ENCODE assay signal across 9 mouse cellular contexts in the genomic region with DNA sequence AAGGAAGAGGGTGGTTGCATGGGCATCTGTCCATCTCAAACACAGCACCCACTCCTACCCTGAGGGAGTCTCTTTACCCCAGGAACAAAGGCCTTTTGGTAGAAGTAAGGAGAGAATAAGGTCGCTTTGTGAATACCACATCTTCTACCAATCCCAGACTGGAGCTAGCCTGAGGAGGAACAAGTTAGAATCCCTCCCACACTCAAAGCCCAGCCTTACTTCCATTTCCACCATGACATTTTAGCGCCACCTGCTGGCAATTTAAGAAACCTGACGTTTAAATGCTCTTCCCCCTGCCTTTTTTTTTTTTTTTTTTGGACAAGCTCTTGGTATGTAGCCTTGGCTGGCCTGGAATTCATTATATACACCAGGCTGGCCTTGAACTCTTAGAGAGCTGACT. TPM values are rescaled to one million over a fixed set of nuclear protein-coding genes. Genes with fewer than 3 reads are reported as not detected.
A peak's percentile ranks its signal among the peaks of the same experiment; 100 is the strongest.
DNase-seq lines count a peak whose midpoint lies in the region; ATAC-seq and TF ChIP-seq lines count a peak whose summit lies in the region.
"Had no signal": no experiment of that assay in that cellular context is flagged by ENCODE, and none has a peak within 500 bp of the region (broad histone marks: within the 10 kb centered on the region; RNA-seq: fewer than 3 reads in every experiment).

No protein-coding gene starts in this region.

- no peaks in the 10 kb centered on the region for H3K36me3 ChIP-seq in G1E (replicated peaks)
- H3K36me3 ChIP-seq in forebrain, embryonic 10.5 days (replicated peaks): no peaks in the 10 kb centered on the region
- H3K36me3 ChIP-seq in lung, embryonic 16.5 days (ENCODE audit: control insufficient read depth, insufficient read depth, low read length): no peaks in the 10 kb centered on the region

- H3K4me3 ChIP-seq in G1E (ENCODE audit: low read depth, low read length): no peak overlapping the region
- no peak overlapping the region for H3K4me3 ChIP-seq in forebrain, embryonic 10.5 days
- no peak overlapping the region for H3K4me3 ChIP-seq in lung, embryonic 16.5 days (ENCODE audit: low read length)

- no peak overlapping the region for H3K4me2 ChIP-seq in lung, embryonic 16.5 days (ENCODE audit: low read depth, low read length)

- peak; percentile 62 for TF ChIP-seq CTCF in G1E (IDR thresholded peaks at IDR 0.05; ENCODE audit: low read depth, low read length)

- ATAC-seq in G1E (ENCODE audit: extremely low read depth, insufficient number of reproducible peaks, low FRiP score, poor library complexity, severe bottlenecking): no peak
- ATAC-seq in hematopoietic stem cell, adult 5-6 weeks (replicated peaks in 1 of 2; ENCODE audit: insufficient read depth in 1 of 2, low FRiP score in 2 of 2, low TSS enrichment in 1 of 2, low read depth in 1 of 2, poor library complexity in 2 of 2, severe bottlenecking in 2 of 2): peak; percentile 77 to 85
- ATAC-seq in lung, embryonic 16.5 days (ENCODE audit: low read depth): peak; percentile 56

- 0% methylated on average over 3 of the region's 3 CpGs for WGBS in forebrain, embryonic 10.5 days
- WGBS in lung, embryonic 16.5 days: 0% methylated on average over 3 of the region's 3 CpGs

- H3K4me1 ChIP-seq in G1E (ENCODE audit: insufficient read depth, low read depth, low read length): peaks cover 27% of the 10 kb centered on the region
- H3K4me1 ChIP-seq in forebrain, embryonic 10.5 days: peaks cover 24% of the 10 kb centered on the region
- peaks cover 11% of the 10 kb centered on the region for H3K4me1 ChIP-seq in lung, embryonic 16.5 days (replicated peaks; ENCODE audit: control insufficient read depth, insufficient read depth, low read length)

- no peak overlapping the region for H3K27ac ChIP-seq in forebrain, embryonic 10.5 days
- no peak overlapping the region for H3K27ac ChIP-seq in lung, embryonic 16.5 days (ENCODE audit: low read length)

- H3K27me3 ChIP-seq in G1E (ENCODE audit: insufficient read depth, low read length): peaks cover 10% of the 10 kb centered on the region
- peaks cover 20% of the 10 kb centered on the region for H3K27me3 ChIP-seq in forebrain, embryonic 10.5 days (ENCODE audit: poor library complexity, severe bottlenecking)
- no peaks in the 10 kb centered on the region for H3K27me3 ChIP-seq in lung, embryonic 16.5 days (ENCODE audit: control insufficient read depth, insufficient read depth, low read depth, low read length)

- peak; percentile 53 for DNase-seq in G1E (ENCODE audit: low spot score)
- peak; percentile 95 for DNase-seq in brain, adult 2 months (ENCODE audit: low read depth, low spot score)
- DNase-seq in forebrain, embryonic 10.5 days (ENCODE audit: extremely low spot score, low spot score): peak; percentile 74
- peak; percentile 72 to 85 for DNase-seq in layer of hippocampus, adult 18-20 months (ENCODE audit: low spot score in 2 of 2)
- peak; percentile 45 for DNase-seq in ovary, postnatal 36 days (ENCODE audit: low spot score)
- peak; percentile 82 for DNase-seq in thymus, postnatal 4 days

- peaks cover 3% of the 10 kb centered on the region; the same call in 1 of the 2 replicates for H3K9me3 ChIP-seq in G1E (replicated peaks)
- no peaks in the 10 kb centered on the region for H3K9me3 ChIP-seq in forebrain, embryonic 10.5 days
- H3K9me3 ChIP-seq in lung, embryonic 16.5 days (ENCODE audit: control insufficient read depth, low read length): no peaks in the 10 kb centered on the region

- no peak overlapping the region for H3K9ac ChIP-seq in lung, embryonic 16.5 days (ENCODE audit: low read length)

RNA-seq across cellular contexts. Expression of gene Chrm1, which starts 19.4 kb away (rescaled TPM):
- total RNA-seq in G1E (2014; fragmentation: Nextera tagmentation) (not detected in 2 replicates), G1E (2017) (0.06 and 0.11 TPM in 2 replicates)
- 0.01 and 0.02 TPM in 2 replicates for polyA plus RNA-seq in G1E (2012)
- not detected in 2 replicates for polyA plus RNA-seq in forebrain, embryonic 10.5 days (2016; fragmentation: Nextera tagmentation; extraction: Ambion mirVana)
- total RNA-seq in hematopoietic stem cell, adult 5-6 weeks (2017): not detected in 2 replicates
- total RNA-seq in layer of hippocampus, adult 18-20 months (2021): 100 to 1,000 TPM; 178 to 184 TPM
- polyA plus RNA-seq in lung, embryonic 16.5 days (2015; fragmentation: Nextera tagmentation; extraction: Ambion mirVana): 0.10 and 0.21 TPM in 2 replicates

RNA-seq across cellular contexts. Expression of gene Slc3a2, which starts 40.2 kb away (rescaled TPM):
- total RNA-seq in G1E (2014; fragmentation: Nextera tagmentation) (288 and 317 TPM in 2 replicates), G1E (2017) (217 and 282 TPM in 2 replicates)
- 232 and 240 TPM in 2 replicates for polyA plus RNA-seq in G1E (2012)
- 136 and 149 TPM in 2 replicates for polyA plus RNA-seq in forebrain, embryonic 10.5 days (2016; fragmentation: Nextera tagmentation; extraction: Ambion mirVana)
- total RNA-seq in hematopoietic stem cell, adult 5-6 weeks (2017): 88.1 and 113 TPM in 2 replicates
- 100 to 1,000 TPM; 145 to 153 TPM for total RNA-seq in layer of hippocampus, adult 18-20 months (2021)
- polyA plus RNA-seq in lung, embryonic 16.5 days (2015; fragmentation: Nextera tagmentation; extraction: Ambion mirVana): 77.0 and 78.8 TPM in 2 replicates

RNA-seq across cellular contexts. Expression of gene Wdr74, which starts 52.6 kb away (rescaled TPM):
- total RNA-seq in G1E (2014; fragmentation: Nextera tagmentation) (124 and 180 TPM in 2 replicates), G1E (2017) (75.0 and 135 TPM in 2 replicates)
- 37.8 and 46.5 TPM in 2 replicates for polyA plus RNA-seq in G1E (2012)
- polyA plus RNA-seq in forebrain, embryonic 10.5 days (2016; fragmentation: Nextera tagmentation; extraction: Ambion mirVana): 120 and 126 TPM in 2 replicates
- 58.5 and 90.9 TPM in 2 replicates for total RNA-seq in hematopoietic stem cell, adult 5-6 weeks (2017)
- total RNA-seq in layer of hippocampus, adult 18-20 months (2021): 10 to 100 TPM; 53.0 to 55.2 TPM
- polyA plus RNA-seq in lung, embryonic 16.5 days (2015; fragmentation: Nextera tagmentation; extraction: Ambion mirVana): 75.5 and 78.9 TPM in 2 replicates

RNA-seq across cellular contexts. Expression of gene 1700092M07Rik, which starts 57.5 kb away (rescaled TPM):
- total RNA-seq in G1E (2014; fragmentation: Nextera tagmentation): 2.5 and 5.3 TPM in 2 replicates
- total RNA-seq in G1E (2017): 3.3 and 4.5 TPM in 2 replicates
- 0.81 and 0.99 TPM in 2 replicates for polyA plus RNA-seq in G1E (2012)
- 3.4 and 3.7 TPM in 2 replicates for polyA plus RNA-seq in forebrain, embryonic 10.5 days (2016; fragmentation: Nextera tagmentation; extraction: Ambion mirVana)
- not detected in 2 replicates for total RNA-seq in hematopoietic stem cell, adult 5-6 weeks (2017)
- total RNA-seq in layer of hippocampus, adult 18-20 months (2021): 1 to 10 TPM; 1.9 to 2.1 TPM
- 0.83 and 2.7 TPM in 2 replicates for polyA plus RNA-seq in lung, embryonic 16.5 days (2015; fragmentation: Nextera tagmentation; extraction: Ambion mirVana)
- polyA plus RNA-seq: heart, embryonic 14.5 days had no signal

RNA-seq across cellular contexts. Expression of gene Stx5a, which starts 58.2 kb away (rescaled TPM):
- 61.1 and 84.0 TPM in 2 replicates for total RNA-seq in G1E (2014; fragmentation: Nextera tagmentation)
- 62.8 and 73.2 TPM in 2 replicates for total RNA-seq in G1E (2017)
- 12.9 and 13.2 TPM in 2 replicates for polyA plus RNA-seq in G1E (2012)
- 86.8 and 87.8 TPM in 2 replicates for polyA plus RNA-seq in forebrain, embryonic 10.5 days (2016; fragmentation: Nextera tagmentation; extraction: Ambion mirVana)
- 90.9 and 120 TPM in 2 replicates for total RNA-seq in hematopoietic stem cell, adult 5-6 weeks (2017)
- total RNA-seq in layer of hippocampus, adult 18-20 months (2021): 10 to 100 TPM; 59.5 to 63.6 TPM
- polyA plus RNA-seq in lung, embryonic 16.5 days (2015; fragmentation: Nextera tagmentation; extraction: Ambion mirVana): 162 and 174 TPM in 2 replicates

Comparison
In these comparisons a context has a peak if more than half of its experiments do, and no peak if none do; other contexts are left out.
1. DNase-seq: peak in every context shown above with its lines; median percentile 95 in brain, adult 2 months; 82 in thymus, postnatal 4 days; 78 in layer of hippocampus, adult 18-20 months; 74 in forebrain, embryonic 10.5 days; 53 in G1E; 45 in ovary, postnatal 36 days.
2. RNA of gene Chrm1, which starts 19.4 kb away (total RNA-seq): 178 to 184 TPM in layer of hippocampus, adult 18-20 months; 0.06 to 0.11 TPM in G1E and not detected in hematopoietic stem cell, adult 5-6 weeks; every median in the first group is over 100 times any median in the second.